Mouse (Mus musculus): Measurements from ENCODE around the gene Vmn1r212. TPM values are rescaled to one million over a fixed set of nuclear protein-coding genes. Genes with fewer than 3 reads are reported as not detected.
"Not testable (repeated sequence)": the region's sequence is repeated elsewhere in the genome, so short reads cannot be mapped to it uniquely, and the experiment has no call there.

The Vmn1r212 gene
- not detected in 2 replicates for polyA plus RNA-seq (2015; fragmentation: Nextera tagmentation; extraction: Ambion mirVana)

GRCm38 (mm10) chr13:22884105-22884504, at the start of gene Vmn1r212:
Gene Vmn1r212 (minus strand): TSS chr13:22884205.
- ATAC-seq: no peak
- H3K4me1 ChIP-seq (ENCODE audit: control insufficient read depth, insufficient read depth, low read depth, low read length): no peaks in the 10 kb centered on the region
- H3K27ac ChIP-seq (ENCODE audit: low read depth, low read length): no peak within 1 kb of the TSS
- no peaks in the 10 kb centered on the region for H3K9me3 ChIP-seq (ENCODE audit: control insufficient read depth, low read length)
- H3K27me3 ChIP-seq (replicated peaks; ENCODE audit: control insufficient read depth, insufficient read depth, low read length): no peaks in the 10 kb centered on the region
- H3K4me2 ChIP-seq (ENCODE audit: low read length): no peak within 1 kb of the TSS
- no peaks in the 10 kb centered on the region for H3K36me3 ChIP-seq (ENCODE audit: control insufficient read depth, insufficient read depth, low read length)
- 87% methylated on average over 4 of the region's 4 CpGs for WGBS
- no peak within 1 kb of the TSS for H3K9ac ChIP-seq (ENCODE audit: low read depth, low read length)
- H3K4me3 ChIP-seq (ENCODE audit: low read length): no peak within 1 kb of the TSS

GRCm38 (mm10) chr13:22879257-22879656, 4.7 kb downstream of the Vmn1r212 start:
- H3K27ac ChIP-seq (ENCODE audit: low read depth, low read length): no peak overlapping the region
- 100% methylated on average over 1 of the region's 1 CpGs for WGBS
- no peaks in the 10 kb centered on the region for H3K36me3 ChIP-seq (ENCODE audit: control insufficient read depth, insufficient read depth, low read length)
- H3K27me3 ChIP-seq (replicated peaks; ENCODE audit: control insufficient read depth, insufficient read depth, low read length): no peaks in the 10 kb centered on the region
- H3K9ac ChIP-seq (ENCODE audit: low read depth, low read length): no peak overlapping the region
- no peaks in the 10 kb centered on the region for H3K9me3 ChIP-seq (ENCODE audit: control insufficient read depth, low read length)
- no peak for ATAC-seq
- no peak overlapping the region for H3K4me2 ChIP-seq (ENCODE audit: low read length)
- no peaks in the 10 kb centered on the region for H3K4me1 ChIP-seq (ENCODE audit: control insufficient read depth, insufficient read depth, low read depth, low read length)
- no peak overlapping the region for H3K4me3 ChIP-seq (ENCODE audit: low read length)

GRCm38 (mm10) chr13:22857461-22857860, 26.5 kb downstream of the Vmn1r212 start, which contains the start of gene Vmn1r211:
Gene Vmn1r211 (minus strand): TSS chr13:22857561.
- no peaks in the 10 kb centered on the region for H3K36me3 ChIP-seq (ENCODE audit: control insufficient read depth, insufficient read depth, low read length)
- H3K4me1 ChIP-seq (ENCODE audit: control insufficient read depth, insufficient read depth, low read depth, low read length): no peaks in the 10 kb centered on the region
- H3K9ac ChIP-seq (ENCODE audit: low read depth, low read length): no peak within 1 kb of the TSS
- H3K9me3 ChIP-seq (ENCODE audit: control insufficient read depth, low read length): no peaks in the 10 kb centered on the region
- H3K4me3 ChIP-seq (ENCODE audit: low read length): no peak within 1 kb of the TSS
- H3K27ac ChIP-seq (ENCODE audit: low read depth, low read length): no peak within 1 kb of the TSS
- 72% methylated on average over 1 of the region's 1 CpGs for WGBS
- no peaks in the 10 kb centered on the region for H3K27me3 ChIP-seq (replicated peaks; ENCODE audit: control insufficient read depth, insufficient read depth, low read length)
- ATAC-seq: no peak
- H3K4me2 ChIP-seq (ENCODE audit: low read length): no peak within 1 kb of the TSS

GRCm38 (mm10) chr13:22854760-22855159, 29.2 kb downstream of the Vmn1r212 start:
- H3K9ac ChIP-seq (ENCODE audit: low read depth, low read length): no peak overlapping the region
- no peak for ATAC-seq
- H3K4me2 ChIP-seq (ENCODE audit: low read length): no peak overlapping the region
- no peak overlapping the region for H3K27ac ChIP-seq (ENCODE audit: low read depth, low read length)
- H3K27me3 ChIP-seq (replicated peaks; ENCODE audit: control insufficient read depth, insufficient read depth, low read length): no peaks in the 10 kb centered on the region
- H3K4me3 ChIP-seq (ENCODE audit: low read length): no peak overlapping the region
- WGBS: 75% methylated on average over 4 of the region's 4 CpGs
- H3K36me3 ChIP-seq (ENCODE audit: control insufficient read depth, insufficient read depth, low read length): no peaks in the 10 kb centered on the region
- no peaks in the 10 kb centered on the region for H3K4me1 ChIP-seq (ENCODE audit: control insufficient read depth, insufficient read depth, low read depth, low read length)
- H3K9me3 ChIP-seq (ENCODE audit: control insufficient read depth, low read length): no peaks in the 10 kb centered on the region

GRCm38 (mm10) chr13:22846798-22847197, 37.2 kb downstream of the Vmn1r212 start:
- H3K4me3 ChIP-seq (ENCODE audit: low read length): no peak overlapping the region
- no peaks in the 10 kb centered on the region for H3K9me3 ChIP-seq (ENCODE audit: control insufficient read depth, low read length)
- WGBS: 88% methylated on average over 1 of the region's 1 CpGs
- ATAC-seq: no peak
- no peaks in the 10 kb centered on the region for H3K36me3 ChIP-seq (ENCODE audit: control insufficient read depth, insufficient read depth, low read length)
- no peak overlapping the region for H3K9ac ChIP-seq (ENCODE audit: low read depth, low read length)
- no peak overlapping the region for H3K4me2 ChIP-seq (ENCODE audit: low read length)
- no peaks in the 10 kb centered on the region for H3K27me3 ChIP-seq (replicated peaks; ENCODE audit: control insufficient read depth, insufficient read depth, low read length)
- no peak overlapping the region for H3K27ac ChIP-seq (ENCODE audit: low read depth, low read length)
- H3K4me1 ChIP-seq (ENCODE audit: control insufficient read depth, insufficient read depth, low read depth, low read length): no peaks in the 10 kb centered on the region

- not testable (repeated sequence) for H3K27me3 ChIP-seq (replicated peaks; ENCODE audit: control insufficient read depth, insufficient read depth, low read length); H3K27ac ChIP-seq (ENCODE audit: low read depth, low read length); H3K9me3 ChIP-seq (ENCODE audit: control insufficient read depth, low read length); H3K9ac ChIP-seq (ENCODE audit: low read depth, low read length); H3K4me1 ChIP-seq (ENCODE audit: control insufficient read depth, insufficient read depth, low read depth, low read length); H3K4me2 ChIP-seq (ENCODE audit: low read length); ATAC-seq; H3K36me3 ChIP-seq (ENCODE audit: control insufficient read depth, insufficient read depth, low read length); H3K4me3 ChIP-seq (ENCODE audit: low read length)
- 27% methylated on average over 3 of the region's 3 CpGs for WGBS
Observed at GRCm38 (mm10) chr13:22844304-22844703, 39.7 kb downstream of the Vmn1r212 start.

Other genes with a start within 250 kb of the Vmn1r212 start
- gene Vmn1r207-ps, start 154.6 kb downstream of the Vmn1r212 start, polyA plus RNA-seq (2015; fragmentation: Nextera tagmentation; extraction: Ambion mirVana): not detected in 2 replicates
- not detected in 2 replicates for gene Vmn1r208, start 106.8 kb downstream of the Vmn1r212 start, polyA plus RNA-seq (2015; fragmentation: Nextera tagmentation; extraction: Ambion mirVana)
- not detected in 2 replicates for gene Vmn1r209, start 74.5 kb downstream of the Vmn1r212 start, polyA plus RNA-seq (2015; fragmentation: Nextera tagmentation; extraction: Ambion mirVana)
- gene Vmn1r210, start 52.9 kb downstream of the Vmn1r212 start, polyA plus RNA-seq (2015; fragmentation: Nextera tagmentation; extraction: Ambion mirVana): not detected in 2 replicates
- gene Vmn1r211, start 26.6 kb downstream of the Vmn1r212 start, polyA plus RNA-seq (2015; fragmentation: Nextera tagmentation; extraction: Ambion mirVana): not detected in 2 replicates
- not detected in 2 replicates for gene Vmn1r213, start 123.5 kb upstream of the Vmn1r212 start, polyA plus RNA-seq (2015; fragmentation: Nextera tagmentation; extraction: Ambion mirVana)
- gene Vmn1r214, start 146.2 kb upstream of the Vmn1r212 start, polyA plus RNA-seq (2015; fragmentation: Nextera tagmentation; extraction: Ambion mirVana): not detected in 2 replicates
- not detected in 2 replicates for gene Vmn1r215, start 183.8 kb upstream of the Vmn1r212 start, polyA plus RNA-seq (2015; fragmentation: Nextera tagmentation; extraction: Ambion mirVana)
- gene Vmn1r217, start 234.0 kb upstream of the Vmn1r212 start, polyA plus RNA-seq (2015; fragmentation: Nextera tagmentation; extraction: Ambion mirVana): not detected in 2 replicates
- not detected in 2 replicates for gene Vmn1r218, start 248.9 kb upstream of the Vmn1r212 start, polyA plus RNA-seq (2015; fragmentation: Nextera tagmentation; extraction: Ambion mirVana)